Mouse (Mus musculus) left cerebral cortex, adult 9 months (tissue): ENCODE results near the gene Slc25a25.

Experiments
- DNase-seq, 2 experiments: peaks; one replicate each; pipeline ENCODE4 v3.0.0; 2022; ENCODE audit warnings: low spot score in 2 of 2

Gene Slc25a25

DNA sequence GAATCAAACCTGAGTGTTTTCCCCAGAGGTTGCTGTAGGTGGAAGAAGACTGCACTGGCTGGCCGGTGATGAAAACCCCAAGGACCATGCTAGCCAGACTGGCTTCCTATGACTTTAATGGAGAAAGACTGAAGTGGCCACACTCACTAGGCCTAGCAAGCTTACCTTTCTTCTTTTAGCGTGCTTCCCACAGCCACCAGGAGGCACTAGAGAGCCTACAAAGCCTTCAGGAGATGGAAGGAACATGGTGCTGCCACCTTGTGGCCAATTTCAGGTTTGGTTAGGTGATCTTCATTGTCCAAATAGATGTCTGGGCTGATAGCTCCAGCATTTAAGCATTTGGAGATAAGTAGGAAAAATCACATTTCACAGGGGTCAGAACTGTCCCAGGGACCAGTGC, 46.6 kb downstream of the Slc25a25 start:
- peak in 1 of 2 experiments; percentile 98 for DNase-seq

DNA sequence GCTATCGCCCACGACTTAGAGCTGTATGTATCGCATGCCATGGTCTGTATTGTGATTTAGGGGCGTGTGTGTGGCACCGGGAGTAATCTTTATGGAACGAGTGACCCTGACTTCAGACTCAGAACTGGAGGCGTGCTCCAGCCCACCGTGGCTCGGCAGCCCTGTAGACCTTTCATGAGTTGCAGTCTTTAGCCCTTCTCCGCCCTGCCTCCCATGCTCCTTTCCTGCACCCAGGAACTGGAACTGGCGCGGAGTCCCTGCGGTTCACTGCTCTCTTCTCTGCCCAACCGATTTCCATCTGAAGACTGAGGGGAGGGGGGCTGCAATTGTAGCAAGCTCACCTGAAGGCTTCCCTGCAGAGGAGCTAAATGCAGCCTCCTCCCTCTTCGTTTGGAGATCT, 54.5 kb downstream of the Slc25a25 start:
- DNase-seq, result no peak

DNA sequence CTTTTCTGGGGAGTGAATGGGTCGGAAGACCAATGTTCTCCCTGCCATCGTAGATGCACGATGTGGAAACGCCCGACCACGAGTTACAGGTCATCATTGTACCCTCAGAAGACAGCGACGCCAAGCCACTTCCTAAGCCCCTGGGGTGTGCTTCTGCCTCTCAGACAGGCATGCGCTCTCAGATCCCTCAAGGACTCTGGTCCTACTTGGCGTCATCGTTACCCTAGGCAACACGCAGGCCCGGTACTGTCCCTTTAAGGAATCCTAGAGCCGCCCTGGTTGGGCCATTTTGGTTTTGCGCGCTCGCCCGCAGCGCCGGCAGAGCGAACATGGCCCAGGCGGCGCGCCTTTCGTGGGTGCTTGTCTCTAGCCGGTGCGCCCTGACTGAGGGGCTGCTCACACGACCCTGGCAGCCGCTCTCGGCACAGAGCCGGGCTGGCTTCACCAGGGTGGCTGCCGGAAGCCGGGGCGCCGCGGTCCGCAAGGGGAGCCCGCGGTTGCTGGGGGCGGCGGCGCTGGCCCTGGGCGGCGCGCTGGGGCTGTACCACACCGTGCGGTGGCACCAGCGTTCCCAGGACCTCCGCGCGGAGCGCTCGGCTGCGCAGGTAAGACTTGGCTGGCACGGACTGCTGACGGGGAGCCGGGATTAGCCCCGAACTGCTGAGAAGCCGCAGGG, 55.2 kb downstream of the Slc25a25 start:
- DNase-seq, result peak; percentile 87 to 95

DNA sequence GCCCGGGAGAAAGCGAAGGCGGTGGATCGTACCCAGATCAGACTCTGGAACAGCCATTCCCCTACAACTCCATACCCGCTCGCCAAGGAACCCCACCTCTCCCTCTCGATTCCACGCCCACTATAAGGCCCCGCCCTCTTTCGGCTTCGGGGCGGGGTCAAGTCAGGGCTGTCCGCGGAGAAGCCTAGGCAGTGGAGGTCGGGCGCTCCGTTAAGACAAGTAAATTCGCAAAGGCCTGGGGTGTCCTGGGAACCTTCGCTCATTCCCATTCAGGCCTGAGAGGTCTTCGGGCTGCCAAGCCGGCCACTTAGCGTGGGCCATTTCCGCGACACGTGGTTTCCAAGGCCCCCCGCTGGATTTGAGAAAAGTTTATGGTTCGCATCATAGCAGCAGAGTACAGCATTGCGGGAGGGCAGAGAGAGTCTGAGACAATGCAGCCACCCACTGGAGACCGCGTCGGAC, 55.7 kb downstream of the Slc25a25 start, which contains the start of gene Ptges2:
TSS of gene Ptges2 (plus strand) at position 413 of the 462 bp plus-strand sequence.
- DNase-seq, result peak; percentile 84 to 90

DNA sequence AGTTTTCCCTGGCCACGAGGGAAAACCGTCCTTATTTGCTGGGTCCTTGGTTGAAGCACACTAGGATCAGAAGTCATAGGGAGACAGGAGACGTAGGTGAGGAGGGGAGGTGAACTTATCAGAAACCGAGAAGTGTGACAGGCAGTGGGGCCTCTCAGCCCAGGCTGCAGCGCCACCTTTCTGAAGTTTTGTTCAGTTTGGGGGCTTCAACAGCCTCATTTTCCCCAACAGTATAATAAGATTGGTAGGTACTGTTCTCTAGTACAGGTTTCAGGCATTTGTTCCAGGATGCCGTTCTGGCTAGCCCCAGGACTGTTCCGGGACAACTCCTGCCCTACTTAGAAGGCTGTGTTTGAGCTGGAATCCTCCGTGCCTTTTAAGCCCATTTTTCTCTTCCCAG, 56.3 kb downstream of the Slc25a25 start:
- no peak for DNase-seq

DNA sequence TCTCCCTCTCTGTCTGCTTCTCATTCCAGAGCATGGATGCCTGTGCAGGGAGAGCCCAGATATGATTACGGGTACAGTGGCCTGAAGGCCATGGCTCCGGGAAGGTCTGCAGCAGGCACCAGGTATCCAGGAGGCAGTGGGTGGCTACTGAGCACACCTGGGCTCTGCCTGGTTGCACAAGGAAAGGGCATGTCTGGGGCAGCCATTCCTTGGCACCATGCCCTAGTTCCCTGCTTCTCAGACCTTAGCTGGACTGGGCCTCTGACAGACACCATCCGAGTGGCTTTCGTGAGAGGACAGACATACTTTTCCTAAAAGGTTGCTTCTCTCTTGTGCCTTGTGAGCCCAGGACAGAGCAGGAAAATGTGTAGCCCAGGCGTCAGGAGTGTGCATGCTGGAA, 59.2 kb downstream of the Slc25a25 start:
- DNase-seq, result no peak

DNA sequence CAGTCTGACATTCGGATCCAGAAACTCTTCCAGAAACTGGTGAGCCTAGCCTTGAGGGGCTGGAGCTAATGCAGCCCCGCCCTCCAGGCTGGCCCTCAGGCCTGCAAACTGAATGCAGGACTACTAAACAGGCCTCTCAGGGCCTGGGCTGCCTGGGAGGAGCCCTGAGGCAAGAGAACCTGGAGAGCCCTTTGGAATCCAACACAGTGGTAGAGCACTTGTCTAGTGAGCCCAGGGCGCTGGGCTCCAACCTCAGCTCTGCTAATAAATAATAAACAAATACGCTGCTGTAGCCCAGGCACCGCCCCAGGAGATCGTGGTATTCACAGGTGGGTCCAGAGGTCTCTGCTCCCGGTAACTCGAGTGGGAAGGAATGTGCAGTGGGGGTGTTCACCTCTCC, 60.4 kb downstream of the Slc25a25 start:
- DNase-seq, result no peak

DNA sequence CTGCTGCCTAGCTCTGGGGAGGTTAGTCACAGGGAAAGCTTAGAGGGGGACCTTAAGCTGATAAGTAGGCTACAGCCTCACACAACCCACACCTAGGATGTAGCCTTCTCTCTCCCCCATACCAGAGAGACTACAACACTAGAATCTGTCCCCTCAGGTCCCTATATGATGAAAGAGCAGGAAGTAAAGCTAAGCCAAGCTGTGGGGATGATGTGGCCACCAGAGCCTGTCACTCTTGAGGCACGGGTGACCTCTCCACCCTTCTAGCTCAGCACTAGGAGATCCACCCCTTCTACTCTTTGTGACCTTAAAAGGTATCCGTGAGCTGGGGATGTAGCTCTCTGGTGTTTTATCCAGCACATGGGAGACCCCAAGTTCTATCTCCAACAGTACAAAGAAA, 62.1 kb downstream of the Slc25a25 start:
- no peak for DNase-seq

DNA sequence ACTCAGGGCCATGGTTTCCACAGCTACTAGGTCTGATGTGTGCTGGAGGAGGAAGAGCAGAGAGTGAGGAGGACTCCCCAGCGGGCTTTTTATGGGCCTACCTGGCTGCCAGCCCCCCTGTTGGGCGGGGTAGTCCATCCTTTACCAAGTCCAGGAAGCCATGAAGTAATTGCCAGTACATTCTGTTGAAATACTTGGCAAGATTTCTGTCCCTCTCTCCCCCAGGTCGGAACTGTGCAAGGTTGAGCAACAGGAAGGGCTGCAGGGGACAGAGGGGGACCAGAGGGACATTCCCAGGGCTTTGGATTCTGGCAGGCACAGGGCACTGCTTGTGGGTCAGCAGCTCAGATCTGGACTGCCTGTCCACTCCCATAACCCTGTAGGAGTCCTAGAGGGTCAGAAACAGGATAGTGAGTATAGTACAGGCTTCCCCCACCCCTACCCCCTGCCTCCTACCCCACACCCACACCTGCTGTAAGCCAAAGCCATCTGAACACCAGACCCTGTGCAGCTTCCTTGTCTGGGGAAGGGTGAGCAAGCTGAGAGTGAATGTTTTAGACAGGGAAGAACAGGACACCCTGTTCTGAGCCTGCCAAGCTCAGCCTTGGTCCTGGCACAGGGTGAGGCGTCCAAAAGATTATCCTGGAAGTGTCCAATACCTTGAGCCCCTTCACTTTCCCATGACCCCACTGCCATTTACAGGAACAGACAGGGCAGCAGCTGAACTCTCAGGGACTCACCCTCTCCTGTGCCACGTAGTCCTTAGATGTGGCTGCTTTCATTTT, 63.3 kb downstream of the Slc25a25 start, which contains the start of gene Lcn2:
TSS of gene Lcn2 (minus strand) at position 547 of the 785 bp plus-strand sequence.
- DNase-seq, result no peak

DNA sequence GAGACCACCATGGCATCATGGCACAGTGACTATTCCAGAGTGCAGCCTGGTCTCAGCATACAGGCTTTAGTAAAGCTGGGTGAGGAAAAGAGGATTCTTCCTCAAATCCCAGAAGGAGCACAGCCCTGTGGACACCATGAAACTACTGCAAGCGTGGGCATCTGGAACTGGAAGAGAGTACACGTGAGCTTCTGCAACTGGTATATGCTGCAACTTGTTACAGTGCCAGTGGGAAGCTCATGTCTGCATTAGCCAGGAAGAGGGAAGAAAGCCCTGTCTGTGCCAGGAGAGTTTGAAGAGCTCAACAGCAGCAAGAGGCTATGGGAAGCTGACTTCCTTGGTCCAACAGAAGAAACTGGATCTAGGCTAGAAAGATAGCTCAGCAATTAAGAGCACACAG, 68.6 kb downstream of the Slc25a25 start:
- no peak for DNase-seq

DNA sequence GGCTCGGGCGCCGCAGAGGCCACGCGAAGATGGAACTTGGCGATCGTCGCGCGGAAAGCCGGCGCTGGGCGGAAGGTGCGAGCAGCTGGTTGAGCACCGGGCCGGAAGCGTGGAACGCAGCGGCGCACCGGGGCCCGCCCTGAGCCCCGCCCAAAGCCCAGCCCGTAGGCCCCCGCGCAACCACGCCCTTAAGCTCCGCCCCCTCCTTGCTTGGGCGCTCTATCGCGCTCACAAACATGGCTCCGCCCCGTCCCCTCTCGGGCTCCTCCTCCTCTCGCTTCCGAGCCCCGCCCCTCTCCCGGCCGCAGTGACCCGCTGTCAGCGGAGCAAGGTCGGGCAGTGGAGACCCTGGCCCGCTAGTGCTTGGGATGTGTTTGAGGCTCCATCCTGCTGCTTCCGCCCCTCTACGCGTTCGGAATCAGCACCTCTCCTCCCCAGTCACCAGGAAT, 69.4 kb downstream of the Slc25a25 start, which contains the start of gene 1110008P14Rik:
TSS of gene 1110008P14Rik (minus strand) at position 164 of the 449 bp plus-strand sequence.
- peak; percentile 81 to 94 for DNase-seq

DNA sequence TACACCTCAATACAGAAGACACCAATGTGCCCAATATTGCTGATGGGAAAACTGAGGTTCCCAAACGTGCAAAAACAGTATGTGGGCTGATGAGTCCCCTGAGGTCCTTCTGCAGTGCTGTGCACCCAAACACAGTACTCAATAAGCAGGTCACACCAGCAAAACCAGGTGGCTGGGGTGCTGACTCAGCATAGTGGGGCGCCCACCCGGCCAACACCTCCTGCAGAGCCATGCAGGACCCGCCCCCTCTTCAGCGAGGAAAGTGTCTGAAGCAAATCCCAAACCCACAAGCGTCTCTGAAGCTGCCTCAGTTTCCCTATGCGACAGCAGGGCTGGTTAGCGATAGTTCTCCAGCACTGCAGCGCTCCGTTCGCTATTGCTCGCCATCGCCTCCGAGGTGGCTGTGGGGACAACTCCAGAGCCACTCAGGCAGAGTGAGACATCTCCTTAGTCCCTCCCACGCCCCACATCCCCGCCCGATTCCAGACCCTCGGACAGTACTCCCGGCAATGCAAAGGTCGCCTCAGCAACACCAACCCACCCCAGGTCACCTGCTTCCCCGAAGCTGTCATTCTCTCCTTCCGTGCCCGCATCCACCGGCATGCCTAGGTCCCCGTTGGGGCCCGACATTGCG, 70.0 kb downstream of the Slc25a25 start:
- peak in 1 of 2 experiments; percentile 54 for DNase-seq

DNA sequence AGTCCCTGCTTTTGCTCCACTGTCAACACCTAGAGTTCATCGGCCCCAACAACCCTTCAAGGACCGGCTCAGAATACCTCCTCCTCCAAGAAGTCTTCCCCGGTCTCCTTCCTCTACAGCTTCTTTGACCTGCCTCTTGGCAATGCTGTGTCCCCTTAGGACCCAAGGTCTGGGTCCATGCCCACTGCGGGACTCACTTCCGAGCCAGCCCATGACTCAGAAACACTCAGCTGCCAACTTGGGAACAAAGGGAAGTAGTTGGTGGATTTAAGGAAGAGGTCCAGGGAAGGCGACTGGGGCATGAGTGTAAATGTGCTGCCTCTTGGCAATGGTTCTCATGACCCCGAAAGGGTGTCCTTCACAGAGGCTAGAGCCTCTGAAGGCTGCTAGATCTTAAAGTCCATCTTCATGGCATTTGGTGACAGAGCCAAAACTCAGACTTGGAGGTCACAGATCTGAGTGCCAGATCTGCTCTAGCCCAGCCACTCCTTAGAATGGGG, 71.2 kb downstream of the Slc25a25 start:
- no peak for DNase-seq

DNA sequence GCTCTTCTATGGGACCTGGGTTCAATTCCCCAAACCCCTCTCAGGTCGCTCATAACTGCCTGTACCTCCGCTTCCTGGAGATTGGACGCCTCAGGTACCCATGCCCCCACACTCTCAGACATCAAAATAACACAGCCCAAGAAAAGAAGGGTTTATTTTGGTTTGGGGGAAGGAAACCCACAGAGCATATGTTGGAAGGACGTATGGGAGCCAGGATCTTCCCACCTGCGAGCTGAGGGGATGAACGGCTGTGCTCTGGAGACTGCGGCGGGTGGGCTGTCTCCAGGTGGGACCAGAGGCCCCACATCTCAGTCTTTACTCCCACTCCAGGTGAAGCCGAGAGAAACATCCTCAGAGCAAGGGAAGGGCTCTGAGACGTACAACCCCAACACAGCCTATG, 74.3 kb downstream of the Slc25a25 start:
- no peak for DNase-seq

DNA sequence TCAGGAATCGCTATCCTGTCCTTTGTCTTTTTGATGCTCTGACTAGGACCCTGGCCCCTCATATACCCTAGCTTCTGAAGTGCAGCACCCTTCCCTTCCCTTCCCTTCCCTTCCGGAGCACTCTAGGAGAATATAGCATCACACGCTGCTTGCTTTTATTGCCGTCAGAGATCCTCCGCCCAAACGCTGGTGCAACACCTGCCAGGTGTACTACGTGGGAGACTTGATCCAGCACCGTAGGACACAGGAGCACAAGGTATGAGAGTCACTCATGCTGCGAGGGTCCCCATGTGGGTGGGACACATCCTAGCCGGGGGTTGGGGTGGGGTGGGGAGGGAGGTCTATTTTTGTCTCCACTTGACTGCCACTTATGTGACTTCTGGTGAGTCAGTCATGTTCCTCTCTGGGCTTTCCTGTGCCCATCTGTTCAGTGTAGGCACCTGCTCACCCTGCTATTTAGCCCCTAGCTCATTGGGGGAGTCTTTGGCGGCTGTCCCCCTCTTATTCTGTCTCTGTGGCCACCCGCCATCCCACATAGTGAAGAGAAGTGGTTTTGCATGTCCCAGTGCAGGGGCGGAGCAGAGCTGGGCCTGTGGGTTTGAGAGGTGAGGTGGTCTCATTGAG, 75.8 kb downstream of the Slc25a25 start:
- DNase-seq, result peak in 1 of 2 experiments; percentile 69

DNA sequence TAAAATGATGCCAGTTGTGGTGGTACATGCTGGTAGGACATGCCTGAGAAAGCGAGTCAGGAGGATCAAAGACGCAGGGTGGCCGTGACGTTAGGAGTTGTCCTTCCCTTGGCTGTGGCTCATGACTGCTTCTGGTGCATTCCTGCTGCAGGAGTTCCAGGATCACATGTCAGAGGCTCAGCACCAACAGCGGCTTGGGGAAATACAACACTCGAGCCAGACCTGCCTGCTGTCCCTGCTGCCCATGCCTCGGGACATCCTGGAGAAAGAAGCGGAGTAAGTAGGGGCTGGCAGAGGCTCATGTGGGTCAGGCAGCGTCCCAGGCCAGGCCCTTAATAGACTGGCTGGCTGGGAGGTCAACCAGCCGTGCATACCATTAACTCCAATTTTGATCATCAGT, 77.1 kb downstream of the Slc25a25 start:
- DNase-seq, result no peak

DNA sequence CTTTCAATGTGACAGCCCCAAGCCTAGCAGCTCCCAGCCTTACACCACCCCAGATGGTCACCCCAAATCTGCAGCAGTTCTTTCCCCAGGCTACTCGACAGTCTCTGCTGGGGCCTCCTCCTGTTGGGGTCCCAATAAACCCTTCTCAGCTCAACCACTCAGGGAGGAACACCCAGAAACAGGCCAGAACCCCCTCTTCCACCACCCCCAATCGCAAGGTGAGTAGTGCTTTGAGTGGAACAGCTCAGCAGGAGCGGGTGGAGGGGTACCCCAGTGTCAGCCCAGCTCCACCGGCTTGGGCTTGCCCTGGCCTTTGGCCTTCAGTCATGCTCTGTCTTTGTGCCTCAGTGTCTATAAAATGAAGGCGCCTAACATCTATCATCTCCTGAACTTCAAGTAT, 83.9 kb downstream of the Slc25a25 start:
- no peak for DNase-seq
